Mouse (Mus musculus) WW6 (cell line): ENCODE data around the gene Igsf21.

Experiments used
- DNase-seq: peaks from one replicate; pipeline ENCODE4 v3.0.0-alpha.2; 2013; ENCODE audit warnings: low read depth, low spot score

Gene Igsf21

DNA sequence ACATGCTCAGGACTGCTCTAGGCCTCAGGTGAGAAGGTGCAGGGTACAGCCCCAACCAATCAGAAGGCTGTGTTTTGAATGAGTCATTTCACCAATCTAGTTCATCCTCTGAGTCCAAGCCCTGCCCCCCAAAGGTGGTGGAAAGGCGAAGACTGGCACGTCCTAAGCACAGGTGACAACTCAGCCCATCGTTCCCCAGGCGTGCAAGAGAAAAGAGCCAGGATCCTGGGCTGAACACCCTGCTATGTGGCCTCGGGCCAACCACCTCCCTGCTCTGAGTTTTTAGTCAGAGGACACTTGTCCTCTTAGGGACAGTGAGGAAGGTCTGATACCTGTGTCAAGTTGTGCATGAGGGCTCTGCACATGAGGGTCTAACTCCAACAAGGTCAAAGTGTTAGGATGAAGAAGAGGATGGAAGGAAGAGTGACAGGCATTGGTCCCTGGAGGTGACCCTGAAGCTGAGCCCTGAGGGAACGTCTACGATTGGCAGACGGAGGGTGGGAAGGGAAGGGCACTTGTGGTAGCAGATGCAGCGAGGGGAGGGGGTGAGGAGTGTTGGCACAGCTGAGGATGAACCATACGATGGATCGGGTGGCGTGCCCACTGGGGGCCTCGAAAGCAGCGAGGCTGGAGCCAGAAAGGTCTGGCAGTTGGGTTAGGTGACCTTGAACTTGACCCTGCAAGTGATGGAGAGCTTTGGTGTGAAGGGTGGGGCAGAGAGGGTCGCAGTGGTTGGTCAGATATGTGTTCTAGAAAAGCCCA lies 99.3 kb downstream of the Igsf21 start:
- DNase-seq = no peak

DNA sequence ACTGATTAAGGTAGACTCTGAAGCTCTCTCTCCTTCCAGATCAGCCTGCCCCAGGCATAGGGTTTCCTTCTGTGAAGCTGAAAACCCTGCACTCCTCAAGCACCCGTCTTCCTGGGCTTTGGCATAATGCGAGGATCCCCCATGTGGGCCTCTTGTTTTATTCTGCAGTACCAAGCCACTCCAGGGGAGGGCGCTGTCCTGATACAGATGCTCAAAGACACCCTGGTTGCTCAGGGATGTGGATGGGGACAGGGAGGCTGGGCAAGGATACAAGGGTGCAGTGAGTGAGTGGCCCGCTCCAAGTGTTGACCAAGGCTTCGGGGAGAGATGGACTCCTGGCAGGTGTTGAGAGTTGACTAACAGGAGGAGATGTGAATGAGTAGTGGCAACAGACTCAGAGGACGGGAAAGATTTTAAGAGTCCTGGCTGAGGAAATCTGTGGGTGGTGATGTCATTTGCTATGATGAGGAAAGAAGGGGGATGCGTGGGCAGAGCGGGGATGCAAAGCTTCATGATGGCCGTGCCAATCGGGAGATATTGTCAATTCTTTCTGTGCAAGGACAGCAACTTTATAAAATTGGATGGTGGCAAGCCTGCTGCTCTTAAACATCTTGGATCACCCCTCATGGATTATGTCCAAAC lies 102.6 kb downstream of the Igsf21 start:
- no peak for DNase-seq

GRCm38 (mm10) chr4:140143178-140143577 lies 103.4 kb downstream of the Igsf21 start:
- no peak for DNase-seq

GRCm38 (mm10) chr4:140140485-140140884 lies 106.1 kb downstream of the Igsf21 start:
- no peak for DNase-seq

DNA sequence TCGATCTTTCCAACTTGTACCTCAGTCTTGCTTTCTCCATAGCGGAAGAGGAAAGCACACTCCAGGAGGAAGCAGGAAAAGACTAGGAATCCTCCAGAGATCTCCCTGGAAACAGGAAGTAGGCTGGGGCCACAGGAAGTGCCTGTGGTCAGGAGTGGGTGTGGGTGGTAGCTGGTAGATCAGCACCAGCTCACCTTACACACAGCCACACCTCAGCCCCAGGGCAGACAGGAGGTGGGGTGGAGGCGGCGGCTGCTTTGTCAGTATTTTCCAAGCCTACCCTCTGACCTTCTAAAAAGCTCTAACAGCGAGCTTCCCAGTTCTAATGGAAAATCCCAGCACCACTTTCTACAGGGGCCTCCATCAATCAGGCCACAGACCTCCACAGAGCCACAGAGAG lies 107.7 kb downstream of the Igsf21 start:
- DNase-seq = no peak

DNA sequence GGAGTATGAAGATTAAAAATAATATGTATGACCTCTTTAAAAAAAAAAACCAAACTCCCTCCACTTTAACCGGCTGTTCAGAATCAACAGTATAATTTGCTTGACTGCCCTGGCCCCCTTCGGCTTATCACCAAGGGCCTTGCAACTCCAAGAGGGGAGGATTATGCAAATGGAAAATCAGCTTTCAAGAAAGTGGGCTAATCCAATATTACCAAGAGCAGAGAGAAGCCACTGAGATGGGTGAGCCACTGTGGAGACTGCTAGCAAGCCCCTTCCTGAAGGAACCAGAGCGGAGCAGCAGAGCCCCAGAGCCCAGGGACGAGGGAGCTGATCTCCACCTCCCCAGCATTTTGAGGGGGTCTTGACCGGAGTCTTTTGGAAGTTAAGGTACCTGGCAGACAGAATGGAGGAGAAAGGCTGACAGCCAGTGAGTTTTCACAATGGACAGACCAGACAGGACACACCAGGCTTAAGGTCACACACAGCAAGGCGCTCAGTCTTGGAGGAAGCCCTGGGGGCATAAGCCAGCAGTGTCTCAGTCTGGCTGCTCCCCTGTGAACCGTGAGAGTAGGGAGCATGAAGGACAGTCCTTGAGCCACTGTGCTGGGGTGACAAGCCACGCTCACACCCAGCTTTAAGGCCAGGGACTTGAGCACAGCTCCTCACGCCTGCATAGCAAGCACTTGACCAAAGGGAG lies 114.8 kb downstream of the Igsf21 start:
- DNase-seq = no peak

GRCm38 (mm10) chr4:140131201-140131600 lies 115.4 kb downstream of the Igsf21 start:
- no peak for DNase-seq

DNA sequence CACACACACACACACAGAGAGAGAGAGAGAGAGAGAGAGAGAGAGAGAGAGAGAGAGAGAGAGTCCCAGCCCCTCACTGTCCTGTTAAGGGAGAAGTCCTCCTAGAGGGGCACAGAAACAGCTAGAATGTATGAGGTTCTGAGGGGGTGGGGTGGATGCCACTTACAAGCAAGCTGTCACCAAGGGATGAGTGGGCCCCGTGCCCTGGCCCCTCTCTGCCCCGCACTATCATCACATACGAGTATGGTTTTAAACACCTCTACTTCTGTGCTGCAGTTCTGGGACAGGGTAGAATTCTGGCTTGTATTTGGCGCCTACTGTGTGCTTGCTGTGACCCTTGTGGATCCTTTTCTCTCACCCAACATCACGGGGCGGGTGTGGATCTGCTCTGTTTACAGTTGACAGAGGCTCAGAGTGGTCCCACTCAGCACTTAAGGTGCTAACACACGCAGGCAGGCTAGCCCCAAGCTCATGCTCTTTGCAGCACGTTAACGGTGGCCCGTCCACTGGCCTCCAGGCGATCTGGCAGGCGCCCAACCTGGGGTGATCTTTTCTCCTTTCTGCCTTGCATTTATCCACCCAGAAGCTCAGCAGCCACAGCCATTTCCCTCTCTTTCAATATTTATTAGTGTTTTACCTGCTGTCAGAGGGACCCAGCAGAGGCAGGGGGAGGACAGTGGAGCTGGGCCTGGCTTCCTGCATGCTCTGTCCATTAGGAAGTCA lies 116.9 kb downstream of the Igsf21 start:
- no peak for DNase-seq

GRCm38 (mm10) chr4:140128116-140128515 lies 118.5 kb downstream of the Igsf21 start:
- no peak for DNase-seq

DNA sequence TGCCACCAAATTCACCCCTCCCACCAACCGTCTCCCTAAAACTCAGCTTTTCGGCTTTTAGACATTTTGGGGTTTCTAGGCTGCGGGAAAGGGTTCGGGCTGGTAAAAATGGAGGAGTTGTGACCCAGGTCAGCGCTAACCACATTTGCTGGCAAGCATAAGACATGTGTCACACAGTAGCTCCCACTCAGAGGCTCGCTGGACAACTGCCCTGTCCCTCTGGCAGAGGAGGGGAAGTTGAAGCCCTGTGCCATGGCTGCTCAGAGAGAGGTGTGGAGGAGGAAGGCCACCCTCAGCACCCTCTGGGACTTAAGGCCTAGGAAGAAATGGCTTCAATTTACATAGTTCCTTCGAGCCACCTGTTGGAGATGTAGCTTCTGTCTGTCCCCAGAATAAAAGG lies 120.8 kb downstream of the Igsf21 start:
- DNase-seq = no peak

DNA sequence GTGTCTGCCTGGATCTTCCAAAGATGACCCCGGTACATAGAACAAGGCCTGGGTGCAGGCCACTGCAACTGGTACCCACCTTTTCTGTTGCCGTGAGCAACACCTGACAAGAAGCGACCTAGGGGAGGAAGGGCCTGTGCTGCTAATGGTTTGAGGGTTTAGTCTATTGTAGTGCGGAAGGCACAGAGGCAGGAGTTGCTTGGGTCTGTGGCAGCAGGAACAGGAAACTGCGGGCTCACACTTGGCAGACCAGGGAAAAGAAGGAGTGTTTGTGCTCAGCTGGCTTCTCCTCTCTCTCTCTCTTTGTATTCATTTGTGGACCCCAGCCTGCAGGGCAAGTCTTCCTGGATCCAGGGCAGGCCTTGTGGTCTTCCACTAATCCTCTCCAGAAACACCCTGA lies 124.0 kb downstream of the Igsf21 start:
- no peak for DNase-seq

- DNase-seq = no peak
Measured at GRCm38 (mm10) chr4:140117275-140117691, 129.3 kb downstream of the Igsf21 start.

- no peak for DNase-seq
Measured at GRCm38 (mm10) chr4:140115756-140116155, 130.8 kb downstream of the Igsf21 start.

GRCm38 (mm10) chr4:140115053-140115452 lies 131.5 kb downstream of the Igsf21 start:
- DNase-seq = no peak

DNA sequence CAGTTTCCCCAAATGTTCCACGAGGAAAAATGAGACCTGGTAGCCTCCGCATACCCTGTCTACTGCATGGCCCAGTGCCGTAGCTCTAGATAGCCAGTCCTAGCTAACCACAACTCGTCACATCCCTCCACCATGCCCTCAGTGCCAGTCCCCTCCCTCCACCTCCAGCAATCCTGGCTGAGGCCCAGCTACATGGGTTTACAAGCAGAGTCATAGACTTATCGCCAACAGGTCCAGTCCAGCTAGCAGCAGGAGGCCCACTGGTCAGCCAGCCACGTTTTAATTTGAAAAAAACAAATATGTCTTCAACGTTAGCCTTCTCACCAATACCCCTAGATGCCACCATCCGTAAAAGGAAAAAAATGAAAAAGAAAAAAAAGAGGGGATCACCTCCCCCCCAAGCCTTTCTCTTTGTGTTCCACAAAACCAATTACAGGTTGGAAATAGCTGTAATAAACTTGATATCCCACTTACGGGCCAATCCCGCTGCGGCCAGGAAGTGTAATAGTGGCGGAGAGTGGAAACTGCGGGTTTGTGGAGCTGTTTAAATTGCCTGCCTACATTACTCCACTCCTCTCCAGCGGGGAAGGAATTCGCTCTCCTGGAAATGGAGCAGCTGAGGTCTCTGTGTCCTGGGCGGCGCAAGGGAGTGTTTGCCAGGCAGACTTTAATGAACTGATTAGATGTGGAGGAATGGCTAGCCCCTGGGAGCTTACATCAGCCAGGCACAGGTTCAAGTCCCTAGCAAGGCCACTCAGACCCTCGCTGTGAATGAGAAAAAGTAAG lies 132.7 kb downstream of the Igsf21 start:
- DNase-seq = no peak

DNA sequence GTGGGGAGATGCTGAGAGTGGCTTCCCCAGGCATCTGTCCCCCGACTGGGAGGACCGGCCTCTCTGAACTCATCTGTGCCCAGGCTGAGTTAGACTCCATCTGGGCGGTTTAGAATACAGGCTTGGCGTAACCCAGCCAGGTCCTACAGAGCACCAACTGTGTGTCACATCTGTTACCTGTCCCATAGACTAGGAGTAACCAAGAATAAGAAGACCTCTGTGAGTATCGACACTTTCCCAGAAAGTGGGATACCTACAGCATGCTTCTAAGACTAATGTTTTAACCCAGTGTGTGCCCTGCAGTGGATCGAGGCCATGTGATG lies 137.0 kb downstream of the Igsf21 start:
- DNase-seq = no peak

GRCm38 (mm10) chr4:140108871-140109625 lies 137.5 kb downstream of the Igsf21 start:
- no peak for DNase-seq

- DNase-seq = no peak
Measured at GRCm38 (mm10) chr4:140107161-140107560, 139.4 kb downstream of the Igsf21 start.

- no peak for DNase-seq
Measured at GRCm38 (mm10) chr4:140104795-140105194, 141.8 kb downstream of the Igsf21 start.

GRCm38 (mm10) chr4:140103341-140104027 lies 143.1 kb downstream of the Igsf21 start:
- DNase-seq = peak; percentile 67
